Mouse (Mus musculus) forebrain, embryonic 15.5 days (tissue): ENCODE measurements around the gene Gm156. TPM values are rescaled to one million over a fixed set of nuclear protein-coding genes. Genes with fewer than 3 reads are reported as not detected.
"Not testable (repeated sequence)": the region's sequence is repeated elsewhere in the genome, so short reads cannot be mapped to it uniquely, and the experiment has no call there.

Experiments
- ATAC-seq: fragments of 200-750 bp; cut with Nextera tagmentation; replicated peaks from 2 replicates; pipeline ENCODE4 v1.8.0; 2017; ENCODE audit warnings: mild to moderate bottlenecking, moderate TSS enrichment, moderate library complexity
- H3K27ac ChIP-seq: fragments of 300-500 bp; sonication (generic); replicated peaks from 2 replicates; pipeline ENCODE4 v1.5.1; 2015; ENCODE audit warnings: mild to moderate bottlenecking, inconsistent platforms
- H3K27me3 ChIP-seq: fragments of 300-500 bp; sonication (generic); 2 replicates; pipeline ENCODE4 v1.6.1; 2015; ENCODE audit warnings: inconsistent platforms
- H3K36me3 ChIP-seq: fragments of 300-500 bp; sonication (generic); 2 replicates; pipeline ENCODE4 v1.6.1; 2015; ENCODE audit warnings: mild to moderate bottlenecking, inconsistent platforms
- H3K4me1 ChIP-seq: fragments of 300-500 bp; sonication (generic); 2 replicates; pipeline ENCODE4 v1.6.1; 2015; ENCODE audit warnings: inconsistent platforms
- H3K4me2 ChIP-seq: fragments of 300-500 bp; sonication (generic); replicated peaks from 2 replicates; pipeline ENCODE4 v1.6.1; 2015; ENCODE audit warnings: mild to moderate bottlenecking, inconsistent platforms
- H3K4me3 ChIP-seq: fragments of 300-500 bp; sonication (generic); 2 replicates; pipeline ENCODE4 v1.5.1; 2015; ENCODE audit warnings: mild to moderate bottlenecking, inconsistent platforms
- H3K9ac ChIP-seq: fragments of 300-500 bp; sonication (generic); replicated peaks from 2 replicates; pipeline ENCODE4 v1.6.1; 2015; ENCODE audit warnings: mild to moderate bottlenecking, inconsistent platforms
- H3K9me3 ChIP-seq: fragments of 300-500 bp; sonication (generic); 2 replicates; pipeline ENCODE4 v1.6.1; 2016; ENCODE audit warnings: inconsistent platforms
- WGBS: fragments of 180-500 bp; shearing (Covaris S2); methylation state at CpG from one replicate; pipeline ENCODE4 v1.1.7; 2015; ENCODE audit warnings: mixed read lengths; 5-methylcytosine and 5-hydroxymethylcytosine counted together
- polyA plus RNA-seq: library from polyadenylated mRNA; unstranded; fragments of >200 nt; fragmentation: Nextera tagmentation; extraction: Ambion mirVana; gene quantifications from 2 replicates; pipeline ENCODE4 v1.2.1, GENCODE M21; 2015

Gene Gm156
- polyA plus RNA-seq: not detected in 2 replicates

DNA sequence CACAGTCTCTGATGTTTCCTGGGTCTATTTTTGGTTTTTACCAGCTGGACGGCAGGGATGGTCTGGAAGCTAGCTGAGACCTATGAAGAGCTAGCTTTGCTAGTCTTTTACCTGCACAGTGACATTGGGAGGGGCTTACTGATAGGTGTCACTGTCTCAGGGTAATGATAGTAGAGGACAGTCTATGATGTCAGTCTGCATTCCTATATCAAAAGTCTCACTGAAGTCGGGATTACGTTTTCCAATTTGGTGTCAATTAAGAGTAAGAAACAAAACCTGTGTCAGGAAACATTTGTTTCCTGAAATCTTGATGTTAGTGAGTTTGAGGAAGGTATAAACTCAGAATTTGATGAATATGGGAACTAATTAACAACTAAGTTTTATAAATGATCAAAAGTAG, at the start of gene Gm156:
Gene Gm156, minus strand, starts transcription at position 101 of the 400 bp plus-strand sequence.
- H3K27ac ChIP-seq, H3K4me1 ChIP-seq, H3K4me3 ChIP-seq, H3K36me3 ChIP-seq, H3K9me3 ChIP-seq, ATAC-seq, H3K27me3 ChIP-seq, H3K9ac ChIP-seq, H3K4me2 ChIP-seq: not testable (repeated sequence)
- WGBS: 90% methylated on average over 3 of the region's 3 CpGs

DNA sequence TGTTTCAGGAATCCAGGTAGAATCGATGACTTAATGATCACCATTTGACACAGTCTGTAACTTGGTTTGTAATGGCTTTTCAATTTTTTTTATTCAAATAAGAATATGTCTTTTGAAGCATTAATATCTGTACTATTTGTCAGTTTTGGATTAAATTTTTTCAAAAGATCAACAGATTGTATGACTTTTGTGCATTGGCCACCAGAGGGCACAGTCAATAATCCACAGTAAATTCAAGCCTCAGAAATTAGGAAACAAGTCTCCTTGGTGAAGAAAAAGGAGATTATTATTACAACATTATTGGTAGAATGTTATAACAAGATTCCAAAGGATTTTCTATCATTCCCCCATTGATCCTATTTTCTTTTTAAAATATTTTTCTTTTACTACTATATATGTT, 41.5 kb upstream of the Gm156 start:
- H3K4me1 ChIP-seq: no peaks in the 10 kb centered on the region
- H3K9me3 ChIP-seq: 0 out of 2 replicates have a peak, but pooled peaks cover 4% of the 10 kb centered on the region
- H3K27ac ChIP-seq: no peak overlapping the region
- H3K36me3 ChIP-seq: no peaks in the 10 kb centered on the region
- H3K4me3 ChIP-seq: no peak overlapping the region
- no peak for ATAC-seq
- no peak overlapping the region for H3K9ac ChIP-seq
- no peak overlapping the region for H3K4me2 ChIP-seq
- H3K27me3 ChIP-seq: no peaks in the 10 kb centered on the region
- 90% methylated on average over 1 of the region's 1 CpGs for WGBS

- Histone ChIP-seq H3K27ac (no peak overlapping the region), H3K9ac (no peak overlapping the region), H3K4me1 (no peaks in the 10 kb centered on the region), H3K36me3 (no peaks in the 10 kb centered on the region), H3K4me2 (no peak overlapping the region), H3K4me3 (no peak overlapping the region), H3K27me3 (no peaks in the 10 kb centered on the region), H3K9me3 (0 out of 2 replicates have a peak, but pooled peaks cover 5% of the 10 kb centered on the region)
- no peak for ATAC-seq
- 86% methylated on average over 1 of the region's 1 CpGs for WGBS
Measured at GRCm38 (mm10) chr6:129824004-129824403, 39.9 kb upstream of the Gm156 start.

GRCm38 (mm10) chr6:129817731-129818130, 33.7 kb upstream of the Gm156 start:
- 66% methylated on average over 3 of the region's 3 CpGs for WGBS
- 0 out of 2 replicates have a peak, but pooled peaks cover 5% of the 10 kb centered on the region for H3K9me3 ChIP-seq

DNA sequence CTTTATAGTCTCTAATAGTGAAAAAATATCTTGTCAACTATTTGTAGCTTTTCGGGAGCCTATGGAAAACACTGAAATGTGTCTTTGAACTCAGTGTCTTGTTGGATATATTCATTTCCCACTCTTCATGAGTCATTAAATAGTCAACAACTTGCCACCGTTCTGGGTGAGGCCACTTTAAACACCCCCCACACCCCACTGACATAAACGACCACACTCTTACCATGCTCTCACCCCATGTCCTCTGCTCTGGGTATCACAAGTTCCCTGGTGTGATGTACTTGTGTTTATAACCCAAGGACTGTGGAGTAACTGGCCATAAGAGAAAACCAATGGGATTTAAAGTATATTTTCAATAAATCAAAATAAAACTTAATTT, 36.4 kb downstream of the Gm156 start:
- Histone ChIP-seq H3K4me1 (no peaks in the 10 kb centered on the region), H3K4me3 (no peak overlapping the region), H3K27me3 (no peaks in the 10 kb centered on the region), H3K4me2 (no peak overlapping the region), H3K9ac (no peak overlapping the region), H3K36me3 (no peaks in the 10 kb centered on the region), H3K27ac (no peak overlapping the region), H3K9me3 (no peaks in the 10 kb centered on the region)
- ATAC-seq: no peak
- 78% methylated on average over 3 of the region's 3 CpGs for WGBS

More at GRCm38 (mm10) chr6:129817731-129818130, 33.7 kb upstream of the Gm156 start:
- Histone ChIP-seq H3K4me1 (no peaks in the 10 kb centered on the region), H3K9ac (no peak overlapping the region), H3K4me3 (no peak overlapping the region), H3K27ac (no peak overlapping the region), H3K27me3 (no peaks in the 10 kb centered on the region), H3K36me3 (no peaks in the 10 kb centered on the region), H3K4me2 (no peak overlapping the region)
- no peak for ATAC-seq

DNA sequence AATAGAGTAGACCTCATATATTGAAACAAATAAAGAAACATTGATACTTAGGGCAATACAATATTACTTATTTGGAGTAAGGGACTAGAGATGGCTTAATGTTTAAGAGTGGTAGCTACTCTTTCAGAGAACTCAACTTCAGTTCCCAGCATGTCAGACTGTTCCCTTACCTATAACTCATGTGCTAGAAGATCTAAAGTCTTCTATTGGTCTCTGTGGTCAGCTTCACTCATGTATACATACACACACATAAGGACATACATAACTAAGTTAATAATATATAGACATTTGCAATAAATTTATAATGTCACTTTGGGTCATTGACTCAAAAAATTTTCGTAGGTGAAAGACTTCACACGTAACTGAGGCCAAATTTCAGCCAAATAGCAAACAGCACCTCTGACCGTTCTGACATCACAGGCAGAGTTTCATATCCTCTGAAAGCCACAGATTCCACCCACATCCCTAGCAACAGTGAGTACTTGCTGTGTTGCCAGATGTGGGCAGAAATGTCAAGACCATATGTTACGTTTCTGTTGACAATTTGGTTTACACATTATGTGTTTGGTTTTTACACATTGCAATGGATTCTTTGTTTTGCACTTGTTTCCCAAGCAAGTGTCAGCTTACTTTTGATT, 36.9 kb downstream of the Gm156 start:
- no peak overlapping the region for H3K27ac ChIP-seq
- 87% methylated on average over 4 of the region's 4 CpGs for WGBS
- no peak for ATAC-seq
- H3K4me1 ChIP-seq: no peaks in the 10 kb centered on the region
- no peaks in the 10 kb centered on the region for H3K36me3 ChIP-seq
- no peak overlapping the region for H3K9ac ChIP-seq
- no peaks in the 10 kb centered on the region for H3K9me3 ChIP-seq
- no peak overlapping the region for H3K4me3 ChIP-seq
- no peak overlapping the region for H3K4me2 ChIP-seq
- no peaks in the 10 kb centered on the region for H3K27me3 ChIP-seq

DNA sequence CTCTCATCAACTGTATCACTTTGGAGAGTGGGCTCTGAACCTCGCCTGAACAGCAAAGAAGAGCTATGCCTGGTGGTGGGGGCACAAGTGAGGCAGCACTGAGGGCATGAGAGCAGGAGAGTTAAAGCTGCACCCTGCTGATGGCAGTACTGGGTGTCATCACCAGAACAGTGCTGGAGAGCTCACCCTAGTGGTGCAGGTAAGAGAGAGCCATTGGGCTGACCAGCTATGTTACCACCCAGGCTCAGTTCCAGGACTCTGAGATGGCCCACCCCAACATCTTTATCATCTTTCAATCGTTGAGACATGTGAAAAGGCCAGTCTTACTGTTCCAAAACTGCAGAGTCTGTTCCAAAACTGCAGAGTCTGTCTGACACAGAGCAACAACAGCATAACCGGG, 37.9 kb downstream of the Gm156 start:
- no peaks in the 10 kb centered on the region for H3K9me3 ChIP-seq
- no peak for ATAC-seq
- H3K27me3 ChIP-seq: no peaks in the 10 kb centered on the region
- H3K4me3 ChIP-seq: no peak overlapping the region
- H3K4me2 ChIP-seq: no peak overlapping the region
- H3K36me3 ChIP-seq: no peaks in the 10 kb centered on the region
- no peak overlapping the region for H3K27ac ChIP-seq
- WGBS: 62% methylated on average over 3 of the region's 3 CpGs
- no peak overlapping the region for H3K9ac ChIP-seq
- H3K4me1 ChIP-seq: no peaks in the 10 kb centered on the region

- 69% methylated on average over 2 of the region's 2 CpGs for WGBS
- ATAC-seq: no peak
- no peaks in the 10 kb centered on the region for H3K27me3 ChIP-seq
- H3K9me3 ChIP-seq: no peaks in the 10 kb centered on the region
- H3K36me3 ChIP-seq: no peaks in the 10 kb centered on the region
- no peaks in the 10 kb centered on the region for H3K4me1 ChIP-seq
- H3K9ac ChIP-seq: no peak within 1 kb of the TSS
- H3K4me3 ChIP-seq: no peak within 1 kb of the TSS
- H3K4me2 ChIP-seq: no peak within 1 kb of the TSS
- H3K27ac ChIP-seq: no peak within 1 kb of the TSS
Measured at GRCm38 (mm10) chr6:129740069-129740721, 43.9 kb downstream of the Gm156 start, which contains the start of gene Klri2. Klri2 (minus strand) TSS chr6:129740484.

GRCm38 (mm10) chr6:129736414-129736813, 47.7 kb downstream of the Gm156 start:
- Histone ChIP-seq H3K9me3 (no peaks in the 10 kb centered on the region), H3K4me2 (no peak overlapping the region), H3K4me1 (no peaks in the 10 kb centered on the region), H3K27me3 (no peaks in the 10 kb centered on the region), H3K36me3 (no peaks in the 10 kb centered on the region), H3K9ac (no peak overlapping the region), H3K4me3 (no peak overlapping the region), H3K27ac (no peak overlapping the region)
- ATAC-seq: no peak

DNA sequence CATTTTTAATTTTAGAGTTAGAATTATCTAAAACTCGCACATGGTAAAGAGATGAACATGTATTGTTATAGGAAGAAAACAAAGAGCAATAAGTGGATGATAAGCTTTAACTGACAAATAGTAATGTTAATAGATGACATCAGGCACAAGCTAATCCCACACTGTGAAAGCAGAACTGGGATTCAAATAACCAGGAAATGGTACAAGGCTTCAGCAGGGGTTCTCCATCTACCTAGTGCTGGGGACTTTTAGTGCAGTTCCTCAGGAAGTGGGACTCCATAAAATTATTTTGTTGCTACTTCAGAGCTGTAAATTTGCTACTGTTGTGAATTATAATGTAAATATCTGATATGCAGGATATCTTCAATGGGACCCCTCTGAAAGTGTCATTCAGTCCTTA, 56.8 kb downstream of the Gm156 start:
- H3K4me1 ChIP-seq: no peaks in the 10 kb centered on the region
- H3K9me3 ChIP-seq: no peaks in the 10 kb centered on the region
- no peak overlapping the region for H3K4me3 ChIP-seq
- no peak for ATAC-seq
- no peak overlapping the region for H3K27ac ChIP-seq
- no peak overlapping the region for H3K4me2 ChIP-seq
- no peaks in the 10 kb centered on the region for H3K36me3 ChIP-seq
- no peak overlapping the region for H3K9ac ChIP-seq
- WGBS: 93% methylated on average over 1 of the region's 1 CpGs
- no peaks in the 10 kb centered on the region for H3K27me3 ChIP-seq

DNA sequence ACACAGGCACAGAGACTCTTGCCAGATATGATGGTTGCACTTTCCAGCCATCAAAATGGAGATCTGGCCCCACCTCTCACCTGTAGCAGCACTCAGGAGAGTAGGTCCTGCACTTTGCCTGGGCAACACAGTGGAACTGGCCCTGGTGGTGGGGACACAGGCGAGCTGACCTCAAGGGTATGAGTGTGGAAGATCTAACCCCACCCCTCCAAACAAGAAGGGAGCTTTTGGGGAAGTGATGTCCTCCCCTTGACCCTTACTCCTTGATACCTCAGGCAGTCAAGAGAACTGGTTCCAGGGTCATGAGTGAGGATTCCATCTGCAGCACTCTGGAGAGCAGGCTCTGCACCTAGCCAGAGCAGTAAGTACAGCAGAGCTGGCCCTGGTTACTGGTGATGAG, 62.7 kb downstream of the Gm156 start:
- no peaks in the 10 kb centered on the region for H3K27me3 ChIP-seq
- no peak overlapping the region for H3K9ac ChIP-seq
- no peak for ATAC-seq
- H3K4me3 ChIP-seq: no peak overlapping the region
- WGBS: 58% methylated on average over 1 of the region's 1 CpGs
- no peak overlapping the region for H3K4me2 ChIP-seq
- no peak overlapping the region for H3K27ac ChIP-seq
- no peaks in the 10 kb centered on the region for H3K4me1 ChIP-seq
- H3K9me3 ChIP-seq: no peaks in the 10 kb centered on the region
- H3K36me3 ChIP-seq: no peaks in the 10 kb centered on the region

- Histone ChIP-seq H3K4me3 (no peak overlapping the region), H3K9ac (no peak overlapping the region), H3K4me2 (no peak overlapping the region), H3K4me1 (no peaks in the 10 kb centered on the region), H3K27ac (no peak overlapping the region), H3K27me3 (no peaks in the 10 kb centered on the region), H3K9me3 (no peaks in the 10 kb centered on the region), H3K36me3 (no peaks in the 10 kb centered on the region)
- ATAC-seq: no peak
- 21% methylated on average over 3 of the region's 3 CpGs for WGBS
Measured at GRCm38 (mm10) chr6:129720487-129720886, 63.6 kb downstream of the Gm156 start.

DNA sequence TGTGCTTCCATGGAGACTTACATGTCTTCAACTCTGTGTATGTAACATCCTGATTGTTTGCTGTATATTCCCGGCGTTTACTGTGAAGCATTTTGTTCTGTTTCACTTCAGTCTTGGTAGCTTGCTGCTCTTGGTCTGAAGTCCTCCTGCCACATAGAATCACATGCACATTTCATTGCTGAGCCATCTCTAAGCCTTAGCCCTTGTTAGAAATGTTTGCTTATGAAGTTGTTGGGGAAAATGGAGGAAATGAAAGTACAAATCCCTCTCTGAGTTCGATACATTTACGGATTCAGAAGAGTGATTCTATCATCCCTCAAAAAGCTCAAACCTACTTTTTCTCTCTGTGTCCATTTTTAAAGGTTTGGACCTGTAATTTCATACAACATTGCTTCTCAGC, 67.0 kb downstream of the Gm156 start, which contains the start of gene Klri1:
Gene Klri1, minus strand, starts transcription at position 101 of the 400 bp plus-strand sequence.
- H3K27ac ChIP-seq: no peak within 1 kb of the TSS
- H3K4me1 ChIP-seq: no peaks in the 10 kb centered on the region
- no peaks in the 10 kb centered on the region for H3K9me3 ChIP-seq
- no peak within 1 kb of the TSS for H3K9ac ChIP-seq
- no peak within 1 kb of the TSS for H3K4me3 ChIP-seq
- no peaks in the 10 kb centered on the region for H3K27me3 ChIP-seq
- H3K36me3 ChIP-seq: no peaks in the 10 kb centered on the region
- no peak for ATAC-seq
- no peak within 1 kb of the TSS for H3K4me2 ChIP-seq
- WGBS: 92% methylated on average over 4 of the region's 4 CpGs
